Mouse (Mus musculus): ENCODE results near the gene Ucma.

GRCm38 (mm10) chr2:4929230-4929629 lies 46.7 kb upstream of the Ucma start:
- no peak for TF ChIP-seq CTCF (IDR thresholded peaks at IDR 0.05; ENCODE audit: low read depth, low read length)
- no peak for TF ChIP-seq POLR2A (IDR thresholded peaks at IDR 0.05; ENCODE audit: borderline replicate concordance, low read depth, low read length)
